Mouse (Mus musculus): ENCODE data around the gene Nup153.

The Nup153 gene

GRCm38 (mm10) chr13:46669620-46670271, 58.0 kb downstream of the Nup153 start:
- DNase-seq (ENCODE audit: low read depth): no peak

GRCm38 (mm10) chr13:46669048-46669619, 58.6 kb downstream of the Nup153 start, which contains the start of gene Fam8a1:
Gene Fam8a1 (plus strand): TSS chr13:46669522.
- peak; percentile 91 for DNase-seq (ENCODE audit: low read depth)

- peak; percentile 77 for DNase-seq (ENCODE audit: low read depth)
Measured at GRCm38 (mm10) chr13:46663461-46663964, 64.2 kb downstream of the Nup153 start.

GRCm38 (mm10) chr13:46659211-46659610, 68.5 kb downstream of the Nup153 start:
- DNase-seq (ENCODE audit: low read depth): no peak

GRCm38 (mm10) chr13:46654566-46654965, 73.2 kb downstream of the Nup153 start:
- DNase-seq (ENCODE audit: low read depth): no peak

- DNase-seq (ENCODE audit: low read depth): no peak
Measured at GRCm38 (mm10) chr13:46653671-46654070, 74.1 kb downstream of the Nup153 start.

- DNase-seq (ENCODE audit: low read depth): no peak
Measured at GRCm38 (mm10) chr13:46652671-46653070, 75.1 kb downstream of the Nup153 start.

GRCm38 (mm10) chr13:46651853-46652252, 75.9 kb downstream of the Nup153 start:
- DNase-seq (ENCODE audit: low read depth): peak; percentile 75

- DNase-seq (ENCODE audit: low read depth): no peak
Measured at GRCm38 (mm10) chr13:46645476-46645875, 82.3 kb downstream of the Nup153 start.

- no peak for DNase-seq (ENCODE audit: low read depth)
Measured at GRCm38 (mm10) chr13:46644175-46644574, 83.6 kb downstream of the Nup153 start.

GRCm38 (mm10) chr13:46642318-46642717, 85.4 kb downstream of the Nup153 start:
- peak; percentile 34 for DNase-seq (ENCODE audit: low read depth)

GRCm38 (mm10) chr13:46640608-46641468, 86.9 kb downstream of the Nup153 start:
- no peak for DNase-seq (ENCODE audit: low read depth)

- no peak for DNase-seq (ENCODE audit: low read depth)
Measured at GRCm38 (mm10) chr13:46634133-46634488, 93.6 kb downstream of the Nup153 start.

- no peak for DNase-seq (ENCODE audit: low read depth)
Measured at GRCm38 (mm10) chr13:46633320-46634132, 94.2 kb downstream of the Nup153 start.

- DNase-seq (ENCODE audit: low read depth): no peak
Measured at GRCm38 (mm10) chr13:46632796-46633195, 94.9 kb downstream of the Nup153 start.
